Mouse (Mus musculus) limb, embryonic 14.5 days (tissue): ENCODE measurements at regions not wholly inside any gene's neighbourhood (a gene's known extent, or its start where the extent isn't known, plus 50 kb on each side); places are given as distances from the start of the nearest gene placed in this dataset.

ENCODE experiments used
- ATAC-seq: fragments of 200-750 bp; cut with Nextera tagmentation; 2 replicates; pipeline ENCODE4 v1.8.0; 2017; ENCODE audit warnings: low read depth, moderate number of reproducible peaks, moderate TSS enrichment; ENCODE audit not compliant: low FRiP score
- DNase-seq: peaks from one replicate; pipeline ENCODE4 v3.0.0-alpha.2; 2015; ENCODE audit warnings: low spot score
- H3K27ac ChIP-seq: fragments of 300-500 bp; sonication (generic); replicated peaks from 2 replicates; pipeline ENCODE4 v1.5.1; 2014; ENCODE audit warnings: low read depth, mild to moderate bottlenecking, low read length, moderate library complexity, mixed read lengths
- H3K27me3 ChIP-seq: fragments of 300-500 bp; sonication (generic); 2 replicates; pipeline ENCODE4 v1.6.1; 2014; ENCODE audit warnings: low read length, mixed read lengths; ENCODE audit not compliant: control insufficient read depth, insufficient read depth
- H3K36me3 ChIP-seq: fragments of 300-500 bp; sonication (generic); 2 replicates; pipeline ENCODE4 v1.6.1; 2014; ENCODE audit warnings: mild to moderate bottlenecking, low read length, moderate library complexity, mixed read lengths; ENCODE audit not compliant: control insufficient read depth, insufficient read depth
- H3K4me1 ChIP-seq: fragments of 300-500 bp; sonication (generic); 2 replicates; pipeline ENCODE4 v1.6.1; 2014; ENCODE audit warnings: antibody characterized with exemption, low read length, mixed read lengths; ENCODE audit not compliant: control insufficient read depth, insufficient read depth
- H3K4me2 ChIP-seq: fragments of 300-500 bp; sonication (generic); replicated peaks from 2 replicates; pipeline ENCODE4 v1.6.1; 2014; ENCODE audit warnings: low read depth, mild to moderate bottlenecking, low read length, moderate library complexity; ENCODE audit not compliant: severe bottlenecking
- H3K4me3 ChIP-seq: fragments of 300-500 bp; sonication (generic); replicated peaks from 2 replicates; pipeline ENCODE4 v1.5.1; 2014; ENCODE audit warnings: low read length
- H3K9ac ChIP-seq: fragments of 300-500 bp; sonication (generic); 2 replicates; pipeline ENCODE4 v1.6.1; 2014; ENCODE audit warnings: mild to moderate bottlenecking, low read depth, low read length, moderate library complexity; ENCODE audit not compliant: severe bottlenecking
- H3K9me3 ChIP-seq: fragments of 300-500 bp; sonication (generic); 2 replicates; pipeline ENCODE4 v1.6.1; 2016; ENCODE audit warnings: low read length; ENCODE audit not compliant: control insufficient read depth
- POLR2A ChIP-seq: fragments of 200-500 bp; IDR thresholded peaks from 2 replicates; pipeline ENCODE4 v1.8.0; 2012; ENCODE audit warnings: inconsistent platforms, mild to moderate bottlenecking, moderate library complexity, borderline replicate concordance; ENCODE audit not compliant: insufficient read depth, insufficient read length; ENCODE audit errors: extremely low read depth
- WGBS: fragments of 180-500 bp; shearing (Covaris S2); extraction: QIAGEN DNeasy Blood & Tissue Kit; methylation state at CpG from one replicate; pipeline ENCODE4 v1.1.7; 2014; 5-methylcytosine and 5-hydroxymethylcytosine counted together

DNA sequence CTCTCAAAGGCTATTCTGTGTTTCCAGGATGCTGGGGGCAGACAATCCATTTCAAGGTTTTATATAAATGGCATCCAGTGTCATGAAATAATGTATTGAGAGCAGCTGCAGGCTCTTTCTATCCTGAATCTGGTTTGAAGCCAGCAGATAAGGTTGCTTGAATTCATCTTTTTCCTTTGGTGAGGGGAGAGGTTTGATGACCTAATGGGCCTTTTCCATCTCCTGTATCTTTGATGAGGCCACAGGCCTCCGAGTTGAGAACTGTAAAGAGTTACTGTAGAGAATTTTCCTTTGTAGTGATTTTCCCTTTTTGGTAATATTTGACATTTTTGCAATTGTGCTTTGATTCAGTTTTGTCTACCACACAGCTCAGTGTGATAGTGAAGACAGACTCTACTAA, 458.8 kb upstream of the 1700008P02Rik start:
- ATAC-seq (no peak), DNase-seq (no peak)
- 52% methylated on average over 1 of the region's 1 CpGs for WGBS
- H3K4me2 ChIP-seq = no peak overlapping the region
- no peaks in the 10 kb centered on the region for H3K36me3 ChIP-seq
- H3K27ac ChIP-seq = no peak overlapping the region
- no peak overlapping the region for H3K9ac ChIP-seq
- no peaks in the 10 kb centered on the region for H3K27me3 ChIP-seq
- TF ChIP-seq POLR2A = no peak
- no peaks in the 10 kb centered on the region for H3K4me1 ChIP-seq
- no peak overlapping the region for H3K4me3 ChIP-seq
- no peaks in the 10 kb centered on the region for H3K9me3 ChIP-seq

DNA sequence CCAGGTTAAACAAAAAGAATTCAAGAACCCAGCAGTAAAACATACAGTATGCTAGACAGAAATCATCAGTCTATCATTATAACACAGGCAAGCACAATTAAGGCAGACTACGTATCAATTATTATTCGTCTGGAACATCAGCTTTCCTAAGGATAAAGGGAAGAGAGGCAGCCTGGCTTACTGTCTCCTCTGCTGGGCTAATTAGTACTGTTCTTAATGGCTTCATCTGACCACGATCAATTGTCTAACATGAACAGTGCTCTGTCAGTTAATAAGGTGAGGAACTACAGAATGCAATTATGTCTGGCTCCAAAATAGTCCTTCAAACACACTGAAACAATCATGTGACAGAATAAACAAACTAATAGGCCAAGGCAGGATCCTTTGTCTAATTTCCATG, 456.6 kb upstream of the 1700008P02Rik start:
- no peak for ATAC-seq
- no peak overlapping the region for H3K4me3 ChIP-seq
- no peaks in the 10 kb centered on the region for H3K27me3 ChIP-seq
- no peaks in the 10 kb centered on the region for H3K9me3 ChIP-seq
- H3K4me2 ChIP-seq = no peak overlapping the region
- H3K9ac ChIP-seq = no peak overlapping the region
- WGBS = 73% methylated on average over 3 of the region's 3 CpGs
- H3K36me3 ChIP-seq = no peaks in the 10 kb centered on the region
- H3K27ac ChIP-seq = no peak overlapping the region
- no peaks in the 10 kb centered on the region for H3K4me1 ChIP-seq
- DNase-seq = no peak
- no peak for TF ChIP-seq POLR2A

DNA sequence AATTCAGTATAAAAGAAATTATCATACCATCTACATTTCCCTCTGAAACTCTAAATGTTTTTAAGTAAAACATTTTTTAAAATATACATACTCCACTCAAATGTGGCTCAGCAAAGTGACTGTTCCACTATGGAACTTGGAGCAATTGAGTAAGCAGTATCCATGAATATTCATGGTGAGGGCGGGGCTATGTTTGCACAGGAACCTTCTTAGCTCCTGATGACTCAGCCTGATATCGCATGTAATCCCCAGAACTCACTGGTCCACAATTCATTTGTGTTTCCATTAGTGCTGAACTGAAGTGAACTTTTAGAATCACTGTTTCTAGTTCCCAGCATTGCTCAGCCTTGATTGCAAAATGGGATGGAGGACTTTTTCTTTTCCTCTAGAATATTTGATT, 454.2 kb upstream of the 1700008P02Rik start:
- H3K9me3 ChIP-seq = no peaks in the 10 kb centered on the region
- H3K9ac ChIP-seq = no peak overlapping the region
- H3K4me3 ChIP-seq = no peak overlapping the region
- H3K36me3 ChIP-seq = no peaks in the 10 kb centered on the region
- H3K4me1 ChIP-seq = no peaks in the 10 kb centered on the region
- no peak overlapping the region for H3K4me2 ChIP-seq
- ATAC-seq (no peak), DNase-seq (no peak)
- no peaks in the 10 kb centered on the region for H3K27me3 ChIP-seq
- no peak for TF ChIP-seq POLR2A
- no peak overlapping the region for H3K27ac ChIP-seq
- 75% methylated on average over 2 of the region's 2 CpGs for WGBS

DNA sequence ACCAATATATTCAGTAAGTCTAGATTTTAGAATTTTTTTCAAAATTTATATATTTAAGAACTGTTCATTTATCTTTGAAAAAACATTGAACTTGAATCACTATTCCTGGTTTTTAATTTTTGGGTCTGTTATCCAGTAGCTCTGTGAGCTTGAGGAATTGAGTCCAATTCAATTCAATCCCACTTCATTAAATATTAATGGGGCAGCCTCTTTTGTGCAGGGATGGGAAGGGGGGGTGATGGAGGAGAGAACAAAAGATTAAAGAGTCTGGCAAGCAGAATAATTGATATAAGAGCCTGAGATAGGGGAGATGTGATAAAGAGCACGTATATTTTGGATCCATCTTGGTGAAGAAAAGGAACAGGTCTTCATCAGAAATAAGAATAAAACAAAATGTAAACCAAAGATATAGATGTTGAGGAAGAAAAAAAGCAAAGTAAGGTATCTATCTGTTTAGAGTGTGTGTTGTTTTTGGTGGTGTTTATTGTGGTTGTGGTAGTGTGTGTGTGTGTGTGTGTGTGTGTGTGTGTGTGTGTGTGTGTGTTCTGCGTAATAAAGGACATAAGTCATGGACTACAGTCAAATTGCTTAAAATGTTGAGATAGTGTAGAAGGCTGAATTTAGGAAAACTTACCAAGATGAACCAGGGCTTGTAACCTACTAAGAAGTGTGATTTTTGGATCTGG, 421.3 kb upstream of the 1700008P02Rik start:
- no peak overlapping the region for H3K4me3 ChIP-seq
- no peak overlapping the region for H3K9ac ChIP-seq
- no peaks in the 10 kb centered on the region for H3K36me3 ChIP-seq
- H3K4me2 ChIP-seq = no peak overlapping the region
- no peak overlapping the region for H3K27ac ChIP-seq
- H3K27me3 ChIP-seq = no peaks in the 10 kb centered on the region
- ATAC-seq = no peak
- no peak for DNase-seq
- TF ChIP-seq POLR2A = no peak
- WGBS = 79% methylated on average over 2 of the region's 2 CpGs
- no peaks in the 10 kb centered on the region for H3K4me1 ChIP-seq
- H3K9me3 ChIP-seq = no peaks in the 10 kb centered on the region

DNA sequence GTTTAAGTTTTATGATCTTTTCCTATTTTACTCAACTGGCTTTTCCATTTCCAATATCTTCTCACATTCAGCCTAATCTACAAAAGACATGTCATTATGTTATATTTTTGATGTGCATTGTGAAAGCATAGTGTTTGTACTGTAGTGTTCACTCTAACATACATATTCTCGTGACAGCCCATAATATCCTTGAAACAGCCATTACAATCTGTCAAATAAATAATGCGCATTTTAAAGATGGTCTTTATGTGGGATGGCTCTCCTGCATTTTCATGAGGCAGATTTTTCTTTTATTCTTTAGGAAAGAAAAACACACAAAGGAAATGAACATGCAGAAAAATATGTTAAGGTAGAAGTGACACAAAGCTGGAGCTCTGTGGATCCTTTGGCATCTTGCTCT, 415.6 kb upstream of the 1700008P02Rik start:
- no peak for ATAC-seq
- Histone ChIP-seq H3K9me3 (no peaks in the 10 kb centered on the region), H3K4me2 (no peak overlapping the region), H3K4me1 (no peaks in the 10 kb centered on the region), H3K4me3 (no peak overlapping the region), H3K27me3 (no peaks in the 10 kb centered on the region), H3K27ac (no peak overlapping the region), H3K9ac (no peak overlapping the region), H3K36me3 (no peaks in the 10 kb centered on the region)
- no peak for DNase-seq
- 84% methylated on average over 2 of the region's 2 CpGs for WGBS
- no peak for TF ChIP-seq POLR2A
